Mouse (Mus musculus): ENCODE measurements around the gene Fam151b. TPM values are rescaled to one million over a fixed set of nuclear protein-coding genes. Genes with fewer than 3 reads are reported as not detected.

Gene Fam151b
- total and polyA plus RNA-seq, 3 experiments: 0.12 to 1.4 TPM; not detected in 1

DNA sequence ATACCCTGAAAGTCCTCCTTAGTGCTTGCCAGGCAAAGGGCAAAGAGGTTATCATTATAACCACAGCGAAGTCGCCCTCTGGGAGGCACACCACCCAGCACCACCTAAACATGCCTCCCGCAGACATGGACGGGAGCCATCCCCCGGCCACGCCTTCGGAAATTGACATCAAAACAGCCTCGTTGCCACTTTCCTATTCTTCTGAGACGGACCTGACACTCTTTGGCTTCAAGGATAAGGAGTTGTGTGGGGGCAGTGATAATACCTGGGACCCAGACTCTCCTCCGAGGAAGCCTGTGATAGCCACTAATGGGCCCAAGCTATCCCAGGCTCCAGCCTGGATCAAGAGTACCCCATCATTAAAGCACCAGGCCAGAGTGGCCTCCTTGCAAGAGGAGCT is 45.2 kb downstream of the Fam151b start:
- Histone ChIP-seq H3K27me3 (ENCODE audit: control insufficient read depth in 1 of 2, insufficient read depth in 2 of 2, low read length in 2 of 2) (no peaks in the 10 kb centered on the region), H3K9ac (ENCODE audit: control insufficient read depth, low read depth, low read length, poor library complexity, severe bottlenecking) (no peak overlapping the region), H3K27ac (ENCODE audit: control insufficient read depth, low read depth, low read length) (no peak overlapping the region), H3K4me1 (ENCODE audit: control insufficient read depth in 1 of 2, insufficient read depth in 2 of 2, low read length in 2 of 2) (no peaks in the 10 kb centered on the region), H3K79me2 (ENCODE audit: control insufficient read depth, insufficient read depth, low read length, poor library complexity) (no peaks in the 10 kb centered on the region), H3K36me3 (ENCODE audit: control insufficient read depth in 1 of 2, insufficient read depth in 2 of 2, low read length in 2 of 2) (no peaks in the 10 kb centered on the region), H3K9me3 (replicated peaks; ENCODE audit: insufficient read depth, low read length) (no peaks in the 10 kb centered on the region), H3K4me3 (ENCODE audit: control insufficient read depth in 1 of 2, insufficient read depth in 1 of 2, low read depth in 2 of 2, low read length in 2 of 2) (no peak overlapping the region)
- TF ChIP-seq MEF2A (IDR thresholded peaks at IDR 0.05; ENCODE audit: extremely low read depth, insufficient replicate concordance, low read depth, low read length, poor library complexity, severe bottlenecking) (no peak), ELF1 (IDR thresholded peaks at IDR 0.05; ENCODE audit: low read depth, low read length) (no peak), ZMIZ1 (IDR thresholded peaks at IDR 0.05; ENCODE audit: low read depth, low read length) (no peak), ZC3H11A (IDR thresholded peaks at IDR 0.05; ENCODE audit: low read depth, low read length) (no peak), ZKSCAN1 (IDR thresholded peaks at IDR 0.05; ENCODE audit: low read depth, low read length) (no peak), E2F4 (IDR thresholded peaks at IDR 0.05; ENCODE audit: borderline replicate concordance, low read depth, low read length) (no peak), BHLHE40 (IDR thresholded peaks at IDR 0.05; ENCODE audit: borderline replicate concordance, low read depth, low read length) (no peak), MYB (IDR thresholded peaks at IDR 0.05; ENCODE audit: low read depth, low read length) (no peak)
- no peak for DNase-seq (ENCODE audit: low read depth, low spot score)

GRCm38 (mm10) chr13:92427351-92427855 is 56.4 kb downstream of the Fam151b start:
- no peaks in the 10 kb centered on the region for H3K4me1 ChIP-seq (ENCODE audit: control insufficient read depth in 1 of 2, insufficient read depth in 2 of 2, low read length in 2 of 2)
- no peak overlapping the region for H3K9ac ChIP-seq (ENCODE audit: control insufficient read depth, low read depth, low read length, poor library complexity, severe bottlenecking)
- no peaks in the 10 kb centered on the region for H3K27me3 ChIP-seq (ENCODE audit: control insufficient read depth in 1 of 2, insufficient read depth in 2 of 2, low read length in 2 of 2)
- no peaks in the 10 kb centered on the region for H3K9me3 ChIP-seq (replicated peaks; ENCODE audit: insufficient read depth, low read length)
- H3K36me3 ChIP-seq (ENCODE audit: control insufficient read depth in 1 of 2, insufficient read depth in 2 of 2, low read length in 2 of 2): no peaks in the 10 kb centered on the region
- TF ChIP-seq UBTF (IDR thresholded peaks at IDR 0.05; ENCODE audit: borderline replicate concordance, insufficient read depth, low read depth, low read length) (no peak), TBP (IDR thresholded peaks at IDR 0.05; ENCODE audit: low read depth, low read length) (no peak), MEF2A (IDR thresholded peaks at IDR 0.05; ENCODE audit: extremely low read depth, insufficient replicate concordance, low read depth, low read length, poor library complexity, severe bottlenecking) (no peak), ZKSCAN1 (IDR thresholded peaks at IDR 0.05; ENCODE audit: low read depth, low read length) (no peak), POLR2AphosphoS5 (IDR thresholded peaks at IDR 0.05; ENCODE audit: borderline replicate concordance, low read depth, low read length) (no peak)
- no peak for DNase-seq (ENCODE audit: low read depth, low spot score)
- H3K79me2 ChIP-seq (ENCODE audit: control insufficient read depth, insufficient read depth, low read length, poor library complexity): no peaks in the 10 kb centered on the region
- no peak overlapping the region for H3K4me3 ChIP-seq (ENCODE audit: control insufficient read depth in 1 of 2, insufficient read depth in 1 of 2, low read depth in 2 of 2, low read length in 2 of 2)
- no peak overlapping the region for H3K27ac ChIP-seq (ENCODE audit: control insufficient read depth, low read depth, low read length)

DNA sequence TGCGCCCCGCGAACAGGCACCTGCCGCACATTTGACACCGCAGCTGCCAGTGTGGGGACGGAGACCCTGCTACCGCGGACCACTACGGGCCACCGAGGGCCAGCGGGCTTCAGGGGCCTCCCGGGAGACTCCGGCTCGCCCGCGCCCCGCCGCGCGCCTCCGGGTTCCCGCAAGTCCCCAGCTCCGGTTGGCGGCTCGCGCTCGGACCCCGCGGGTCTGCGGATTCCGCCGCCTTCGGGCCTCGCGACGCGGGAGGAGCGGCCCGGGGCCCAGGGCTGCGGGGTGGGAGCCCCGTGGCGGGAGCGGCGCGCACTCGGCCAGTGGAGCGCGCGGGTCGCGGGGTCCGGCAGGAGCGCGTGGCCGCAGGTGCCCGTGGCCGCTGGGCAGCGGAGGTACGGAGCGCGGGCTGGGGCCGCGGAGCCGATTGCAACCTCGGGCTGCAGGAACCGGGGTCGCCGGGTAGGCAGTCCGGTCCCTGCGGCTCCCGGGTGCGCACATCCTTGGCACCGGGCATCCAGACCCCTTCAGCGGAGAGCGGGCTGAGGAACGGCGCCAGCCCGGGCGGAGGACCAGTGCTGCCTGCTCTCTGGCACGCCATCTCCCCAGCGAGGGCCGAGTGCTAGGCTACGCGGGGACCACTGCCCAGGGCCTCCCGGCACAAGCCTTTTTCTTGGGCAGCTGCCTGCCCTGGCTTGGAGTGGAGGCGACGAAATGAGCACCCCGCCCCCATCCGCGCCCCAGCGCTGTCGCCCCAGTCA is 57.3 kb downstream of the Fam151b start:
- no peaks in the 10 kb centered on the region for H3K27me3 ChIP-seq (ENCODE audit: control insufficient read depth in 1 of 2, insufficient read depth in 2 of 2, low read length in 2 of 2)
- H3K4me3 ChIP-seq (ENCODE audit: control insufficient read depth in 1 of 2, insufficient read depth in 1 of 2, low read depth in 2 of 2, low read length in 2 of 2): no peak overlapping the region

More for the DNA sequence above, 57.3 kb downstream of the Fam151b start:
- Histone ChIP-seq H3K4me1 (ENCODE audit: control insufficient read depth in 1 of 2, insufficient read depth in 2 of 2, low read length in 2 of 2) (no peaks in the 10 kb centered on the region), H3K27ac (ENCODE audit: control insufficient read depth, low read depth, low read length) (no peak overlapping the region), H3K9me3 (replicated peaks; ENCODE audit: insufficient read depth, low read length) (no peaks in the 10 kb centered on the region), H3K9ac (ENCODE audit: control insufficient read depth, low read depth, low read length, poor library complexity, severe bottlenecking) (no peak overlapping the region), H3K36me3 (ENCODE audit: control insufficient read depth in 1 of 2, insufficient read depth in 2 of 2, low read length in 2 of 2) (no peaks in the 10 kb centered on the region), H3K79me2 (ENCODE audit: control insufficient read depth, insufficient read depth, low read length, poor library complexity) (no peaks in the 10 kb centered on the region)
- TF ChIP-seq TBP (IDR thresholded peaks at IDR 0.05; ENCODE audit: low read depth, low read length) (no peak), MYB (IDR thresholded peaks at IDR 0.05; ENCODE audit: low read depth, low read length) (no peak), MAX (IDR thresholded peaks at IDR 0.05; ENCODE audit: low read length) (no peak), POLR2AphosphoS5 (IDR thresholded peaks at IDR 0.05; ENCODE audit: borderline replicate concordance, low read depth, low read length) (no peak), ETS1 (IDR thresholded peaks at IDR 0.05; ENCODE audit: low read depth, low read length) (no peak), MAFK (IDR thresholded peaks at IDR 0.05; ENCODE audit: borderline replicate concordance, low read depth, low read length) (no peak), MYC (IDR thresholded peaks at IDR 0.05; ENCODE audit: low read depth, low read length) (no peak), CTCF (IDR thresholded peaks at IDR 0.05 in 2 of 3, conservative IDR thresholded peaks at IDR 0.05 in 1 of 3; ENCODE audit: control insufficient read depth in 1 of 3, insufficient read depth in 1 of 3, low read depth in 2 of 3, low read length in 3 of 3, poor library complexity in 1 of 3, severe bottlenecking in 1 of 3) (no peak), MXI1 (IDR thresholded peaks at IDR 0.05; ENCODE audit: low read depth, low read length) (no peak), MEF2A (IDR thresholded peaks at IDR 0.05; ENCODE audit: extremely low read depth, insufficient replicate concordance, low read depth, low read length, poor library complexity, severe bottlenecking) (no peak), ZKSCAN1 (IDR thresholded peaks at IDR 0.05; ENCODE audit: low read depth, low read length) (no peak)
- no peak for DNase-seq (ENCODE audit: low read depth, low spot score)
